Mouse (Mus musculus) c-Kit-positive CD71-negative TER-119-negative erythroid progenitor cells, embryonic 14.5 days (primary cell): ENCODE measurements at regions not wholly inside any gene's neighbourhood (a gene's known extent, or its start where the extent isn't known, plus 50 kb on each side); places are given as distances from the start of the nearest gene placed in this dataset.
A peak's percentile ranks its signal among the peaks of the same experiment; 100 is the strongest.

Experiments
- DNase-seq: peaks from one replicate; pipeline ENCODE4 v3.0.0-alpha.2; 2013; ENCODE audit warnings: low read depth

- no peak for DNase-seq
These were observed 144.5 kb upstream of the Tle3 start for GRCm38 (mm10) chr9:61227492-61228229.

- no peak for DNase-seq
These were observed 143.9 kb upstream of the Tle3 start for GRCm38 (mm10) chr9:61228230-61228631.

DNA sequence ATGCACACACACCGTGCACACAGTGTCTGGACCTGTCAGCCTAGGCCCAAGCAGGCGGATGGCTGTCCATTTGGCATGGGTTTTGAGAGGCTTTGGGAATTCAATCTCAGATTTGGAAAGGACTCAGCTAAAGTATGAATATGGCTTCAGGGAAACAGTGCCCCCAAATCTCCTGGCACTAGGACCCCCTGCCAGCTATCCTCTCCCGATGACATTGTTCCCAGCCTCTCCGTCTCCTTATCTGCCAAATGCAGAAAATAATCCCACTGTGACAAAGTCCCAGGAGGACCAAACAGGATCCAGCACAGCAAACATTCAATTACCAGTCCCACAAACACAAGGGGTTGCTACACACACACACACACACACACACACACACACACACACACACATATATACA, 141.9 kb upstream of the Tle3 start:
- DNase-seq: no peak

DNA sequence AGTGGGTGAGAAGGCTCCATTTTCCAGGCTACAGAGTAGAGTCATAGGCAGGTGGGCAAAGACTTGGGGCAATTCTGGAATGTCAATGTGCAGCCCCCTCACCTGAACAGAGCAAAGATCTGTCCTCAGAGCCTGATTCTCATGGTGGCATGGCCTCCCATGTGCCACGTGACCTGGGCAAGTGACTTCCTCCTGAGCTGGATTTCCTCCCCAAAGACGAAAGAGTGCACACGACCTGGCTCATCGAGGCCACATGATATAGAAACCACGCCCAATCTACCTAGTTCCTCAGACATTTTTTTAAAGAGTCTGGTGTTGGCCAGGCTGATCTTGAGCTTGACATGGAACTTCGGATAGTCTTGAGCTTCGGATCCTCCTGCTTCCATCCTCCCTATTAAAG, 139.5 kb upstream of the Tle3 start:
- no peak for DNase-seq

DNA sequence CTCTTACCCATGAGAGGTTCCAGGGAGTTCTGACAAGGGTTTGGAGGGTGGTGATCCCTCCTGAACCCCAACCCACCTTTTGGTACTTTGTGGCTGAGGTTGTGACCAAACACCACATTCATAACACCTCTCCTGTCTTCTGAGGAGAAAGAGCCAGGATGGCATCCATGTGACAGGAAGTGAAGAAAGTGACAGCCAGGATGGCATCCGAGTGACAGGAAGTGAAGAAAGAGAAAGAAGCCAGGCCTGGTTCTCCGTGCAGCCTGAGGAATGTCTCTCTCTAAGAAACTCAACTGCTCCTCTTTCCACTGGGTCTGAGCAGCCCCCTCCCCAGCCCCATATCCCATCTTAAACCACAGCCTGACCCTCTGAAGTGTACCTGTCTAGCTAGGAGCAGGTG, 138.9 kb upstream of the Tle3 start:
- DNase-seq: no peak

DNA sequence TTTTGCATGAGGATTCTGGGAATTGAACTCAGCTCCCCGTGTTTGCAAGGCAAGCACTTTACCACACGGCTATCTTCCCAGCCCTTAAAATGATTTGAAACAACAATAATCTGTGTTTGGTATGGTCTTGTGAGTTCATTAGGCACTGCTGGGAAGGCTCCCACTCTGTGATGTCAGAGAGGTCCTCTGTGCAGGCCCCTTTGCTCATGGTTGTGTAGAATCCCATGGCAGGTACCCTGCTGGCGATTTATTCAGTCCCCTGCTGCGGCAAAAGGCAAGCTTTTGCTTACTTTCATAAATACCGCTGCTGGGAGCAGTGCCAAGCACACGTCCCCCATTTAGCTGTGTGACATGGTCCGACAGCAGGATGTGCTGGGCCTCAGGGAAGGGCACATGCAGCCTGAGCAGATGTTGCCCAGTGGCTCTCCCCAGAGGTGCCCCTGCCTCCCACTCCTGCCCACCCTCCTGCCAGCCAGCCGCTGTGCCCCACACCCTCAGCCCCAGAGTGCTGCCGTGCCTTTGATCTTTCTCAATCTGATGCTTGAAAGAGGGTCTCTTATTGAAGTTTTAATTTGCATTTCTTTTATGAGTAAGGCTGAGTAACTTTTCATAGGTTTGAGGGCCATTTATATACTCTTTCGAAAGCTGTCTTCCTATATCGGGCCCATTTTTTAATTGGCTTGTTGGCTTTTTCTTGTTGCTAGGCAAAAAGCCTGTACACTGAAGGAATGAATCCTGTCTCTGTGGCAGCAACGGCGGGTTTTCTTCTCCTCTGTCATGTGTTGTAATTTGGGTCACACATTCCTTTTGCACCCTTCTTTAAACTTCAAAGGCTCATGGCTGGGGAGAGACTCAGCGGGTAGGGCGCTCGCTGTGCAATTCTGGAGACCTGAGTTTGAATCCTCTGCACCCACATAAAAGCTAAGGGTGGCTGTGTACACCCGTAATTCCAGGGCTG, 136.2 kb upstream of the Tle3 start:
- DNase-seq: no peak

- no peak for DNase-seq
These were observed 133.4 kb upstream of the Tle3 start for GRCm38 (mm10) chr9:61238687-61239250.

- no peak for DNase-seq
These were observed 132.8 kb upstream of the Tle3 start for GRCm38 (mm10) chr9:61239328-61239727.

GRCm38 (mm10) chr9:61241442-61241841, 130.7 kb upstream of the Tle3 start:
- DNase-seq: no peak

GRCm38 (mm10) chr9:61242167-61242860, 129.9 kb upstream of the Tle3 start:
- DNase-seq: no peak

- DNase-seq: no peak
These were observed 128.9 kb upstream of the Tle3 start for GRCm38 (mm10) chr9:61243289-61243688.

GRCm38 (mm10) chr9:61249691-61250425, 122.3 kb upstream of the Tle3 start:
- no peak for DNase-seq

- DNase-seq: peak; percentile 55
These were observed 120.6 kb upstream of the Tle3 start for GRCm38 (mm10) chr9:61251606-61252005.

GRCm38 (mm10) chr9:61253761-61254160, 118.4 kb upstream of the Tle3 start:
- no peak for DNase-seq

GRCm38 (mm10) chr9:61257488-61257887, 114.7 kb upstream of the Tle3 start:
- no peak for DNase-seq

DNA sequence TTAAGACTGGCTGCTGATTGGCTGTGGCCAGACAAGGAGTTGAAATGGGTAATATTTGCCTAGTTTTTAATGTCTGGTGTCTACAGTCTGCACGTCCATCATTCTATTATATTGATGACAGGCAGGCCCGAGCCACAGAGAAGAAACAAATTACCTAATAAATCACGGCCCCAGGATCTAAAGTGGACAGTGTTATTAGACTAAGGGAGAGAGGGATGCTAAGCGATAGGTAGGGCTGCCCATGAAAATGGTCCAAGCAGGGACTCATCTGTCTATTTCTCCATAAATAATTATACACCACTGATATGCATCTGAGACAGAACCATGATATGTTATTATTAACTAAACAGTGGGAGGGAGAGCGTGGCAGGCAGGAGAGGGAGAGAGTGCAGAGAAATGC, 114.1 kb upstream of the Tle3 start:
- DNase-seq: no peak

DNA sequence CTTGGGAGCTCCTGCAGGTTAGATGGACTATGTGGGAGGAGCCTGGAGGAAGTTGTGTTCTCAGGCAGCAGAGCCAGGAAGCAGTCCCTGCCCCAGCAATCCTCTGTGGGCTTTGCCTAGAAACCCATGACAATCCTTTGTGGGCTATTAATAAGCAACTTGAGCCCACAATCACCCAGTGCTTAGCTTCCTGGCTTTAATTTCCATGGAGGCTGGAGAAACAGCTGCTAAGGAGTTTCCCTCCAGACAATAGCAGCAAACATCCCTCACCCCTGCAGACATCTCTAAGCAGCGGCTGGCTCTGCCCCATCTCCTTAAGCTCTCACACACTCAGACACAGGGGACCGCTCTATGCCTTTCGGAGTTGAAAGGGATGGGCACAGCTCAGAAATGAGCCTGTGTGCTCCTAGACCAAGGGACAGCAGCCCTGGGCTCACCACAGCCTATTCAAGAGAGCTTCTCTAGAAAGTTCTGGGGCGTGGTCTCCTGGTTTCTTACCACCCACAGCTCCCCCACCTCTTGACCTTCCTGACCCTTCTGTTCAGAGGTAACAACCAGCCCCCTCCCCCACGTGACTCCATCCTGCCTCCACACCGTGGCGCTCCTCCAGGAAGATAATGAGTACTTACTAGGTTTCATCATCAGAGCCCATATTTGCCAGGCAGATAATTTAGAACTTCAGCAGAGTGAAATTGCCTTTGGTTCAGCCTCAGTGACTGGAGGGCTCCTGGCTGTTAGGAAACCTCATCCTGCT, 112.6 kb upstream of the Tle3 start:
- no peak for DNase-seq

- DNase-seq: no peak
These were observed 110.9 kb upstream of the Tle3 start for GRCm38 (mm10) chr9:61261263-61261662.

- DNase-seq: no peak
These were observed 110.3 kb upstream of the Tle3 start for GRCm38 (mm10) chr9:61261739-61262333.

DNA sequence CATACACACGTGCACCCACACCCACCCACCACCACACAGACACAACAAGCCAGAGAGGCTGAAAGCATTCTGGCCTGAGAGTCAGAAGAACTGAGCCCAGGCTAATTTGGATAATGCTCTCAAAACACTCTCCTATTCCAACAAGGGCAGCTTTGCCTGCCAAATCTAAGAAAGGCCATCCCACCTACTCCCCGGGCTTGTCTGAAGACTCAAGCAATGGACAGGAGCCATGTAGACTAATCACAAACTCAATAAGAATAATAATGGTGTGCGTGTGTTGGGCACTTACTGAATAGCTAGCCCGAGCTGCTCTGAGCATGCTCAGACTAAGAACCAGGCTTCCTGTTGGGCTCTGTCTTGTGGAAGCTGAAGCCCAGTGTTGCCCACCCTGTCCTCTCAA, 108.8 kb upstream of the Tle3 start:
- DNase-seq: no peak
